Mouse (Mus musculus): Measurements from ENCODE around the gene Pfn2.
"Not testable (repeated sequence)": the region's sequence is repeated elsewhere in the genome, so short reads cannot be mapped to it uniquely, and the experiment has no call there.

Pfn2 gene

GRCm38 (mm10) chr3:57847760-57848185 lies at the start of gene Pfn2:
Pfn2 (minus strand) TSS chr3:57848079.
- DNase-seq: peak; percentile 41 to 42

- DNase-seq: no peak
Observed at GRCm38 (mm10) chr3:57882945-57883344, 35.1 kb upstream of the Pfn2 start.

GRCm38 (mm10) chr3:57846912-57847759 lies 743 bp downstream of the Pfn2 start:
- peak; percentile 26 to 34 for DNase-seq

- DNase-seq: no peak
Observed at GRCm38 (mm10) chr3:57846662-57846911, 1.3 kb downstream of the Pfn2 start.

GRCm38 (mm10) chr3:57845786-57846661 lies 1.9 kb downstream of the Pfn2 start:
- DNase-seq: no peak

- DNase-seq: no peak
Observed at GRCm38 (mm10) chr3:57843775-57844174, 4.1 kb downstream of the Pfn2 start.

GRCm38 (mm10) chr3:57836911-57837310 lies 11.0 kb downstream of the Pfn2 start:
- no peak for DNase-seq

- DNase-seq: no peak
Observed at GRCm38 (mm10) chr3:57833585-57833984, 14.3 kb downstream of the Pfn2 start.

- no peak for DNase-seq
Observed at GRCm38 (mm10) chr3:57825866-57826265, 22.0 kb downstream of the Pfn2 start.

- DNase-seq: no peak
Observed at GRCm38 (mm10) chr3:57815447-57815846, 32.4 kb downstream of the Pfn2 start.

- DNase-seq: not testable (repeated sequence)
Observed at GRCm38 (mm10) chr3:57795071-57795470, 52.8 kb downstream of the Pfn2 start.
